Mouse (Mus musculus) spleen, adult 18-20 months (tissue): Measurements from ENCODE around the gene Olfr541.
"Not testable (repeated sequence)": the region's sequence is repeated elsewhere in the genome, so short reads cannot be mapped to it uniquely, and the experiment has no call there.

Experiments used
- DNase-seq, 2 experiments: peaks; one replicate each; pipeline ENCODE4 v3.0.0; 2022; ENCODE audit warnings: mixed read lengths in 2 of 2

Gene Olfr541

GRCm38 (mm10) chr7:140696967-140697366, at the start of gene Olfr541:
TSS of gene Olfr541 (plus strand) at chr7:140697267.
- no peak for DNase-seq

GRCm38 (mm10) chr7:140659630-140660029, 37.4 kb upstream of the Olfr541 start, which contains the start of gene Olfr539:
TSS of gene Olfr539 (plus strand) at chr7:140659930.
- DNase-seq, result no peak

GRCm38 (mm10) chr7:140670693-140671092, 26.4 kb upstream of the Olfr541 start:
- not testable (repeated sequence) for DNase-seq

- DNase-seq, result no peak
Measured at GRCm38 (mm10) chr7:140675863-140676262, 21.2 kb upstream of the Olfr541 start.

GRCm38 (mm10) chr7:140679591-140679990, 17.5 kb upstream of the Olfr541 start:
- DNase-seq, result not testable (repeated sequence)

- DNase-seq, result no peak
Measured at GRCm38 (mm10) chr7:140681651-140682050, 15.4 kb upstream of the Olfr541 start, which contains the start of gene Olfr45. TSS of gene Olfr45 (plus strand) at chr7:140681951.

- no peak for DNase-seq
Measured at GRCm38 (mm10) chr7:140706348-140706747, 9.3 kb downstream of the Olfr541 start.

GRCm38 (mm10) chr7:140707536-140708284, 10.6 kb downstream of the Olfr541 start:
- DNase-seq, result no peak

GRCm38 (mm10) chr7:140717155-140718055, 20.3 kb downstream of the Olfr541 start:
- no peak for DNase-seq

GRCm38 (mm10) chr7:140721095-140721494, 24.0 kb downstream of the Olfr541 start:
- no peak for DNase-seq

GRCm38 (mm10) chr7:140725558-140725957, 28.5 kb downstream of the Olfr541 start:
- no peak for DNase-seq

GRCm38 (mm10) chr7:140733162-140733561, 36.1 kb downstream of the Olfr541 start:
- no peak for DNase-seq

GRCm38 (mm10) chr7:140747402-140747801, 50.3 kb downstream of the Olfr541 start:
- no peak for DNase-seq

GRCm38 (mm10) chr7:140748116-140748826, 51.2 kb downstream of the Olfr541 start:
- DNase-seq, result no peak

- DNase-seq, result no peak
Measured at GRCm38 (mm10) chr7:140748827-140749160, 51.7 kb downstream of the Olfr541 start.

GRCm38 (mm10) chr7:140754556-140754955, 57.5 kb downstream of the Olfr541 start:
- no peak for DNase-seq
